Comparison of ENCODE assay signal across 19 mouse cellular contexts in genomic region chr2:78656668-78657067, GRCm38 (mm10).
DNase-seq lines count a peak whose midpoint lies in the region; ATAC-seq and TF ChIP-seq lines count a peak whose summit lies in the region.
"Had no signal": no experiment of that assay in that cellular context is flagged by ENCODE, and none has a peak within 500 bp of the region (broad histone marks: within the 10 kb centered on the region; RNA-seq: fewer than 3 reads in every experiment).

No protein-coding gene starts in this region.

- H3K9ac ChIP-seq in forebrain, embryonic 13.5 days, result no peak overlapping the region
- no peak overlapping the region for H3K9ac ChIP-seq in forebrain, embryonic 12.5 days
- H3K9ac ChIP-seq in liver, adult 2 months (ENCODE audit: low read depth, low read length), result no peak overlapping the region
- H3K9ac ChIP-seq in liver, postnatal 0 days (replicated peaks), result no peak overlapping the region
- H3K9ac ChIP-seq: embryonic facial prominence, embryonic 15.5 days; hindbrain, embryonic 12.5 days; intestine, embryonic 15.5 days; liver, embryonic 13.5 days had no signal

- no peak for TF ChIP-seq POLR2A in liver, adult 2 months (IDR thresholded peaks at IDR 0.05; ENCODE audit: extremely low read depth, insufficient read depth, low read length)

- H3K36me3 ChIP-seq in forebrain, embryonic 13.5 days (ENCODE audit: poor library complexity, severe bottlenecking), result no peaks in the 10 kb centered on the region
- H3K36me3 ChIP-seq in forebrain, embryonic 12.5 days (replicated peaks), result no peaks in the 10 kb centered on the region
- H3K36me3 ChIP-seq in liver, adult 2 months (ENCODE audit: control insufficient read depth, insufficient read depth, low read length), result no peaks in the 10 kb centered on the region
- no peaks in the 10 kb centered on the region for H3K36me3 ChIP-seq in liver, postnatal 0 days (replicated peaks; ENCODE audit: insufficient read depth, low read length)
- no peaks in the 10 kb centered on the region for H3K36me3 ChIP-seq in G1E (replicated peaks)
- H3K36me3 ChIP-seq: embryonic facial prominence, embryonic 15.5 days; hindbrain, embryonic 12.5 days; intestine, embryonic 15.5 days; liver, embryonic 13.5 days had no signal

- peak; percentile 22 for DNase-seq in liver, adult 2 months (ENCODE audit: extremely low read depth, low read depth, low spot score)
- DNase-seq in liver, postnatal 0 days, result no peak
- no peak for DNase-seq in G1E (ENCODE audit: low spot score)
- DNase-seq in brain, embryonic 18.5 days (ENCODE audit: low read depth, low spot score), result peak; percentile 57
- no peak for DNase-seq in spleen, adult 12 weeks (ENCODE audit: low spot score)
- DNase-seq in gastrocnemius, postnatal 36 days, result no peak
- DNase-seq: adrenal gland, postnatal 14 days; gastrocnemius, postnatal 10 days; liver, embryonic 13.5 days; thymus, postnatal 25 days had no signal

- H3K9me3 ChIP-seq in forebrain, embryonic 13.5 days (replicated peaks), result no peaks in the 10 kb centered on the region
- no peaks in the 10 kb centered on the region for H3K9me3 ChIP-seq in forebrain, embryonic 12.5 days
- H3K9me3 ChIP-seq in liver, postnatal 0 days (ENCODE audit: low read length), result no peaks in the 10 kb centered on the region
- H3K9me3 ChIP-seq in G1E (replicated peaks), result no peaks in the 10 kb centered on the region
- H3K9me3 ChIP-seq: embryonic facial prominence, embryonic 15.5 days; hindbrain, embryonic 12.5 days; intestine, embryonic 15.5 days; liver, embryonic 13.5 days had no signal

- H3K4me3 ChIP-seq in forebrain, embryonic 13.5 days, result no peak overlapping the region
- no peak overlapping the region for H3K4me3 ChIP-seq in forebrain, embryonic 12.5 days (replicated peaks)
- no peak overlapping the region for H3K4me3 ChIP-seq in liver, adult 2 months (ENCODE audit: insufficient read depth, low read depth, low read length)
- no peak overlapping the region for H3K4me3 ChIP-seq in liver, postnatal 0 days (ENCODE audit: low read depth, low read length)
- no peak overlapping the region for H3K4me3 ChIP-seq in G1E (ENCODE audit: low read depth, low read length)
- H3K4me3 ChIP-seq: embryonic facial prominence, embryonic 15.5 days; hindbrain, embryonic 12.5 days; intestine, embryonic 15.5 days; layer of hippocampus, adult 2 months; liver, embryonic 13.5 days had no signal

- H3K4me1 ChIP-seq in forebrain, embryonic 13.5 days, result 0 out of 2 replicates have a peak, but pooled peaks cover 7% of the 10 kb centered on the region
- no peaks in the 10 kb centered on the region for H3K4me1 ChIP-seq in forebrain, embryonic 12.5 days
- peaks cover 10% of the 10 kb centered on the region; the same call in 1 of the 2 replicates for H3K4me1 ChIP-seq in liver, adult 2 months (ENCODE audit: control insufficient read depth, insufficient read depth, low read length)
- H3K4me1 ChIP-seq in liver, postnatal 0 days (ENCODE audit: insufficient read depth), result no peaks in the 10 kb centered on the region
- peaks cover 18% of the 10 kb centered on the region for H3K4me1 ChIP-seq in G1E (ENCODE audit: insufficient read depth, low read depth, low read length)
- H3K4me1 ChIP-seq: hindbrain, embryonic 12.5 days; intestine, embryonic 15.5 days; liver, embryonic 13.5 days had no signal

- no peaks in the 10 kb centered on the region for H3K27me3 ChIP-seq in forebrain, embryonic 13.5 days
- H3K27me3 ChIP-seq in forebrain, embryonic 12.5 days, result no peaks in the 10 kb centered on the region
- no peaks in the 10 kb centered on the region for H3K27me3 ChIP-seq in liver, adult 2 months (ENCODE audit: control insufficient read depth, insufficient read depth, low read length)
- no peaks in the 10 kb centered on the region for H3K27me3 ChIP-seq in liver, postnatal 0 days (ENCODE audit: insufficient read depth, low read length)
- no peaks in the 10 kb centered on the region for H3K27me3 ChIP-seq in G1E (ENCODE audit: insufficient read depth, low read length)
- H3K27me3 ChIP-seq: embryonic facial prominence, embryonic 15.5 days; hindbrain, embryonic 12.5 days; intestine, embryonic 15.5 days; liver, embryonic 13.5 days had no signal

- intact Hi-C loops in gastrocnemius, postnatal 36 days (cut with DNase I), result no loop called here

- no peak for TF ChIP-seq CTCF in liver, adult 2 months (IDR thresholded peaks at IDR 0.05; ENCODE audit: low read depth, low read length)
- no peak for TF ChIP-seq CTCF in liver, postnatal 0 days (IDR thresholded peaks at IDR 0.05; ENCODE audit: low read depth)
- no peak for TF ChIP-seq CTCF in G1E (IDR thresholded peaks at IDR 0.05; ENCODE audit: low read depth, low read length)

- no peak overlapping the region for H3K27ac ChIP-seq in forebrain, embryonic 13.5 days
- no peak overlapping the region for H3K27ac ChIP-seq in forebrain, embryonic 12.5 days
- H3K27ac ChIP-seq in liver, adult 2 months (replicated peaks; ENCODE audit: insufficient read depth, low read depth, low read length), result no peak overlapping the region
- H3K27ac ChIP-seq in liver, postnatal 0 days (ENCODE audit: low read depth), result no peak overlapping the region
- H3K27ac ChIP-seq: embryonic facial prominence, embryonic 15.5 days; hindbrain, embryonic 12.5 days; intestine, embryonic 15.5 days; kidney, postnatal 0 days; liver, embryonic 13.5 days had no signal

- no peaks in the 10 kb centered on the region for H3K79me2 ChIP-seq in liver, adult 2 months (ENCODE audit: control insufficient read depth, insufficient read depth, low read length)

- TF ChIP-seq EP300 in liver, postnatal 0 days (IDR thresholded peaks at IDR 0.05; ENCODE audit: low read depth), result no peak

- 64% methylated on average over 2 of the region's 2 CpGs for WGBS in forebrain, embryonic 13.5 days
- 79% methylated on average over 2 of the region's 2 CpGs for WGBS in forebrain, embryonic 12.5 days
- 86% methylated on average over 2 of the region's 2 CpGs for WGBS in liver, adult 2 months
- WGBS in liver, postnatal 0 days (ENCODE audit: insufficient replicate concordance), result 77% methylated on average over 2 of the region's 2 CpGs

- no peak overlapping the region for H3K4me2 ChIP-seq in forebrain, embryonic 13.5 days
- H3K4me2 ChIP-seq in forebrain, embryonic 12.5 days, result no peak overlapping the region
- no peak overlapping the region for H3K4me2 ChIP-seq in liver, postnatal 0 days (ENCODE audit: low read depth, low read length)
- H3K4me2 ChIP-seq: embryonic facial prominence, embryonic 15.5 days; hindbrain, embryonic 12.5 days; intestine, embryonic 15.5 days; liver, embryonic 13.5 days had no signal

- ATAC-seq in forebrain, embryonic 13.5 days, result peak; percentile 33; the same call in 1 of the 2 replicates
- no peak for ATAC-seq in forebrain, embryonic 12.5 days (ENCODE audit: low FRiP score)
- no peak for ATAC-seq in liver, postnatal 0 days
- ATAC-seq in G1E (ENCODE audit: extremely low read depth, insufficient number of reproducible peaks, low FRiP score, poor library complexity, severe bottlenecking), result peak; percentile 41; the same call in 1 of the 2 replicates
- ATAC-seq: intestine, embryonic 15.5 days; lung, postnatal 0 days; midbrain, embryonic 16.5 days had no signal

Comparison
In these comparisons a context has a peak if more than half of its experiments do, and no peak if none do; other contexts are left out.
1. ATAC-seq: peak in forebrain, embryonic 13.5 days (single experiment) and G1E (single experiment); none in forebrain, embryonic 12.5 days (single experiment) and liver, postnatal 0 days (single experiment).
2. DNase-seq: peak in liver, adult 2 months (single experiment) and brain, embryonic 18.5 days (single experiment); none in liver, postnatal 0 days (single experiment), G1E (single experiment), spleen, adult 12 weeks (single experiment) and gastrocnemius, postnatal 36 days (0 of 2).